Mouse (Mus musculus) mesoderm, embryonic 11.5 days (tissue): ENCODE results near the gene Galntl6.
"Not testable (repeated sequence)": the region's sequence is repeated elsewhere in the genome, so short reads cannot be mapped to it uniquely, and the experiment has no call there.

ENCODE experiments used
- DNase-seq: peaks from one replicate; pipeline ENCODE4 v3.0.0-alpha.2; 2012; ENCODE audit warnings: low read depth, low spot score

Gene Galntl6

DNA sequence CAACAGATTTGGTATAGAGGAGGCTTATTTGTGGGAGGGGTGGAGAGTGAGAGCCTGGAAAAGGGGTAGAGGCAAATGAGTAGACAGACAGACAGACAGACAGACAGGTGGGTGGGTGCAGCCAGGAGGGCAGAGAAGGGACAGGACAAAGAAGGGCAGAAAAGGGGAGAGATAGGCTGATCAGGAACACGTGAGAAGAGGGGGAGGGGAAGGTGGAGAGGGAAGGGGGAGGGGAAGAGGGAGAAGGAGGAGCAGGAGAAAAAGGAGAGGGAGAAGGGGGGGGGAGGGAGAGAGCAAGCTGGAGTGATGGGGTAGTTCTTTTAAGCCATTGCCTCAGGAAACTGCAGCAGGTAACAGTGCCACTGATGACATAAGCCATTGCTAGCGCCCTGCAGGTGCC lies 1144.9 kb downstream of the Galntl6 start:
- DNase-seq: no peak

DNA sequence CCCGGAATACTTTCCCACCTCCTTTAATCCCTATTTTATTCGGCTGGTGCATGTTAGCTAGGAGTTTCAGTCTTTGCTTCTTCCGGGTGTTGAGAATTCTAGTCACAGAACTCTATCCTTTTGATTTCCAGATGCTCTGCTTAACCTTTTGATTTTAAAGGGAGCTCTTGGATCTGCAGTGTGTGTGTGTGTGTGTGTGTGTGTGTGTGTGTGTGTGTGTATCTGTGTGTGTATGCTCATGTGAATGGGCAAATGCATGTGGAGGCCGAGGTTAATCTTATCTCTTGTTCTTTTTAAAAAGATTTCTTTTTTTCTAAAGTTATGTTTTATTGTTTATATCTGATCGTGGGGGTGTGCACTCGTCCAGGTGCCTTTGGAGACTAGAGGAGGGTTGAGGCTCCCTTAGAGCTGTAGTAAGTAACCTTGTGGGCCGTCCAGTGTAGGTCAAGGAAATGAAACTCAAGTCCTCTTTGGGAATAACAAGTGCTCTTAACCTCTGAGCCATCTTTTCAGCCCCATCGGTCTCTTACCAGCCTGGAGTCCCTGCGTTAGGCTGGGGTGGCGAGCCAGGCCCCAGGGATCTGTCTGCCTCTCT lies 1145.9 kb downstream of the Galntl6 start:
- DNase-seq: no peak

DNA sequence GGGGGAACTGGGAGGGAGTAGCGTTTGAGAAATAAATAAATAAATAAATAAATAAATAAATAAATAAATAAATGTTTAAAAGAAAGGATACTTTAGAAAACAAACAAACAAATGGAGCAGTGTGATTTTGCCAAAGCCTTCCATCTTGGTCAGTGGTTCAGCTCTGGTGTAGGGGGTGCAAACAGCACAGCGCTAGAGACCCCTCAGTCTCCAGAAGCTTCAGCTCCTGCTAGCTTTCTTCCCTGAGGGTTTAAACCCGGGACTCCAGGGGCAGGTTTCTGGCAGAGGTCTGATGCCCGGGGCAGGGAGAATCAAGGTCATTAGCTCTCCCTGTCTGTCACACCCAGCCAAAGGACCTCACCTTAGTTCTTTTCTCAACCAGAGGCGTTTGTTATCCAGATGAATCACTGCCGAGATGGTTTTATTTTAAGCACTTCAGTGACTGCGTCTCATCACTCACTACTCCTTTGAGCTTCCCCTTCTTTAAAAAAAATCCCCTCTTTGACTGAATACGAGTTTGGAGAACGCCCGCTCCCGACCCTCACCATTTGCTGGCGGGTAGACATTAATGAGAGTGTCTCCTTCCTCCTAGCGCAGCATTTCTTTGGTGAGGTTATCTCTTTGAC lies 1146.6 kb downstream of the Galntl6 start:
- DNase-seq: no peak

DNA sequence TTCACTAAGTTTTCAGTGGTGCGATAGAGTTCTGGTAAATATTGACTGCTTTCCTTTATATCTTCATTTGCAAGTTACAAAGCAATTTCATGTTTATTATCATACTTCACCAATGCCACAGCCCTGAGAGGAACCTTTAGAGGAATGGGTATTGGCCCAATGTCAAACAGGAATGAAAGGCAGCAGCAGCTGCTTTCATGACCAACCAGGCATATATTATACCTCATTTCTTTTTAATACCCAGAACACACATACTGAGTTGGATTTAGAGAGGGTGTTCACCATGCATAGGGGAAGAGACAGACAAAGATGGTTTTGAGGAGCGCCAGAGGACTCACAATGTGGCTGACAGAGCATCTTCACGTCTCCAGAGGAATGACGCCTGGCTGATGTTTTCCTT lies 1147.2 kb downstream of the Galntl6 start:
- DNase-seq: no peak

DNA sequence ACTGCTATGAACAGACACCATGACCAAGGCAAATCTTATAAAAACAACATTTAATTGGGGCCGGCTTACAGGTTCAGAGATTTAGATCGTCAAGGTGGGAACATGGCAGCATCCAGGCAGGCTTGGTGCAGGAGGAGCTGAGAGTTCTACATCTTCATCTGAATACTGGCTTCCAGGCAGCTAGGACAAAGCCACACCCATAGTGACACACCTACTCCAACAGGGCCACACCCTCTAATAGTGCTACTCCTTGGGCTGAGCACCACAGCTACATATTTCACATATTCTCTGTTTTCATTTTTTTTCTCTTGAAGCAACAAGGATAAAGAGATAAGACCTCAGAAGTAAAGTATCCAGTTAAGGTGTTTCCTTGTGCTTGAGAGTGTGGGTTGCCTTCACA lies 1149.8 kb downstream of the Galntl6 start:
- DNase-seq: not testable (repeated sequence)

DNA sequence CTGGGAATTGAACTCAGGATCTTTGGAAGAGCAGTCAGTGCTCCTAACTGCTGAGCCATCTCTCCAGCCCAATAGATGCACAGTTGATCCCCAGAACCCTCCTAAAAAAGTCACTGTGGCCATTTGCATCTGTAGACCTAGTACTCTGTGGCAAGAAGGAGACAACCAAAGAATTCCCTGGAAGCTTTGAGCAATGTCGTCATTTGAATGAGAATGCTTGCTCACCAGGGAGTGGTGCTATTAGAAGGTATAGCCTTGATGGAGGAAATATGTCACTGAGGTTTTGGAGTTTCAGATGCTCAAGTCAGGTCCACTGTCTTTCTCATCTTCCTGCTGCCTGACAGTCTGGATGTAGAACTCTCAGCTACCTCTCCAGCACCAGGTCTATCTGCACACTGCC lies 1151.5 kb downstream of the Galntl6 start:
- DNase-seq: no peak

DNA sequence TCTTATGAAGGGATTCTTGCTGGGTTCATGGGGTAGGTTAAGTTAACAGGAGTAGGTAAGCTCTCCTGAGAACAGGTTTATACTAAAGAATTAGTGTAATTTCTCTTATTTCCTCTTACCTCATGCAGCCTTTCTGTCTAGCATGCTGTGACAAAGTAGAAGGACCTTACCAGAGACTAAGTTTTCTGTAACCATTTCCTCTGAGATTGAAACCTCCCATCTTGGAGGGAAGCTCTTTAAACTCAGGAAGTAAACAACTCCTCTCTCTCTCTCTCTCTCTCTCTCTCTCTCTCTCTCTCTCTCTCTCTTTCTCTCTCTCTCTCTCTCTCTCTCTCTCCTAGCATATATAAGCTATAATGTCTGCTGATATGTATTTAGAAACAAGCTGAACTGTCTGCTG lies 1153.6 kb downstream of the Galntl6 start:
- no peak for DNase-seq

DNA sequence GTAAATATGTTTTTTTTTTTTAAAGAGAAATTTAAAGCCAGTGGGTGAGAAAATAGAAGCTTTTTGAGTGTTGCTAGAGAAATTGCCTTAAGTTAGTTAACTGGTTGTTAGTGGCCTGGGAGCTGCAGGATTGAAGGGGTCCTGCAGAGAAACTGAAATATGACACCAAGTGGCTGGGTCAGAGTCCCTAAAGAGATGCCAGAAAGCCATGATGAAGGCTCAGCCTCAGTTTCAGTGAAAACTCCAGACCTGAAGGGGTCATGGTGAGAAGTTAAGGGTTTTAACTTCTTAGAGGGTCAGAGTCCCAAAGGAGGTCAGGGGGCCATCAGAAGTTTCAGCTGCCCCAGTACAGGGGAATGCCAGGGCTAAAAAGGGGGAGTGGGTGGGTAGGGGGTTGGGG lies 1155.0 kb downstream of the Galntl6 start:
- no peak for DNase-seq

DNA sequence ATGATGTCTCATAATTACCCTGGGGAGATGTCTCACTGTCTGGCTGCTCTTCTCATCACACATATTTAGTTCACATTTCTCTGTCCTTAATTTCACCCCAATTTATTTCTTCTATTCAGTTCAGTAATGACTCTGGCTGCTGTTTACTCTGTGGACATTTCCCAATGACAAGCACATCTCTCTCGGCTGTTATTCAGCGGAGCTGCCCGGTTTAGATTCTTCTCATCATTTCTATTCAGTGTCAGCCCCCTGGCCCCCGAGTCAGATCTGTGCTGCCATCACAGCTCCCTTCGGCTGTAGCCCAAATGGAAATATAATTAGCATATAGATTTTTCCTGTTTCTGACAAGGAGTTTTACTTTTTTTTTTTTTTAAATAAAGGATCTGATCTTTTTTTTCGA lies 1158.4 kb downstream of the Galntl6 start:
- no peak for DNase-seq

DNA sequence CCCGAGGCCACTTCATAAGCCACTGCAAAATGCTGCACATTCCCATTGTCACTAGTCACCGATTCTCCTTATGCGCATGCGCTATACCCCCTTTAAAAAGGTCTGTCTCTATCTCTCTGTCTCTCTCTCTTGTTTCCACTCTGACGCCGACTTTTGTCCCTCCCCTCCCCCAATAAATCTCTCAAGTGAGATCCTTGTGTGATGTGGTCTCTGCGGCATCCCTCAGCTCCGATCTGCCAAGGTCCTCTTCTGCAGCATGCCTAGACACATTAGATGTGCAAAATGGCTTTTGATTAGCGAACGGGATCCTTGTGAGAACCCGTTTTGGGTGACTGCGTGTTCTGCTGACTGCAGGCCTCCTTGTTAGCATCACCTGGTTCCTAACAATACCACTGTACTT lies 1168.8 kb downstream of the Galntl6 start:
- no peak for DNase-seq

DNA sequence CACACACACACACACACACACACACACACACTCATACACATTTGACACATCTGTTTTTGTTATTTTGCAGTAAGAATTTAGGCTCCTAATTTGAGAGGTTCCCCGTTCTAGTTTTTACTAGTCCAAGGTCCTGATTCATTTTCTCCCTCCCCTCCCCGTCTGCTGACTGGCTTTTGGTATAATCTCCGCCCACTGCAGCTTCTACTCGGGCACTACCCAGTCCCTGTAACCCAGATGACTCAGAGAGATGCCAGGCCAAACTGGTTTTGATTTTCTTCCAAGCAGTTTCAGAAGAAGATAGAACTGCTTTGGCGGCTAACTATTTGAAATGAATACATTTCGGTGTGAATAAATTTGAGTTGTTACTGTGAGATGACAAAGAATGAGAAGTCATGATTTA lies 1170.5 kb downstream of the Galntl6 start:
- DNase-seq: no peak

DNA sequence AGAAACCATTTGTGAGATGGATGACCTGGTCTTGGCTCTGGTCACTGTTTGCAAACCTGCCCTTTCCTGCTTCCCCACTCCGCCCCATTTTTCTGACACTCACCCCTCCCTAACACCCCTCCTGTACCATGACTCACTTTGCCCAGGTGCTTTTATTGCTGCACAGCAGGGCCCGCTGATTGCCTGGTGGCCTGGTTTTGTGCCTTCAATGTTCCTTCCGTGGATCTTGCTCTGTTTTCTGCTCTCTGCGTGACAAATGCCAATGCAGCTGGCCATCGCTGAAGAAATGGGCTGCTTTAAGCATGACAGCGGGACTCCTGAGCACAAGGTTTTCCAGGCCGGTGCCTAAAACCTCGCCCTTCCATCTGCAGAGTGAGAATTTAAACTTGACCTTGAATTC lies 1171.1 kb downstream of the Galntl6 start:
- DNase-seq: no peak

DNA sequence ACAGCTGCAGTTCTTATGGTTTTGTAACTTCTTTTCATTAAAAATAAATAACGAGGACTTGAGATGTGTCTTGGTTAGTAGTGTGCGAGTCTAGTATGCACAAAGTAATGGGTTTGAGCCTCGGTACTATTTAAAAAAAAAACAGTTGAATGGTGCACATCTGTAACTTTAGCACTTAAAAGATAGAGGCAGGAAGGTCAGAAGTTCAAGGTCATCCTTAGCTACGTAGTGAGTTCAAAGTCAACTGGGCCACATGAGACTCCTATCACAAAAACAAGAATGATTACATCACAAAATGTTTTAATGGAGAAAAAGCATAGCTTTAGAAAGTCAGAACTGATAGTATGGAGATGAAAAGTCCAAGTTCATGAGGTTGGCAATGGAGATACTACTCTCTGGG lies 1175.2 kb downstream of the Galntl6 start:
- DNase-seq: no peak

DNA sequence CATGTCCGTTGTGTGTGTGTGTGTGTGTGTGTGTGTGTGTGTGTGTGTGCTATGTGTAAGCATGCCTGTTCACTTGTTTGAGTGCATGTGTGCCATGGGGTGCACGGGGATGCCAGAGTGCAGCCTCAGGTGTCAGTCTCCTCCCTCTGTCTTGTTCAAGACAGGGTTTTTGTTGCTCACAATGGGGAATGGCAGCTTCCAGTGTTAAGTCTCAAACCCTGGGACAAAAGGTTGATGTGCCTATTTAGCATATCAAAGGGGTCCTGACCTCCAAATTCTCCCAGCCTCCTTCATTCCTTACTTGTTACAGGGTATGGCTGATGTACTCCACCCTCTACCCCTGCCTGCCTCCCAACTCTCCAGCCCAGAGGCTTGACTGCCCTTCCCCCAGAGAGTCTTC lies 1179.6 kb downstream of the Galntl6 start:
- peak; percentile 32 for DNase-seq

DNA sequence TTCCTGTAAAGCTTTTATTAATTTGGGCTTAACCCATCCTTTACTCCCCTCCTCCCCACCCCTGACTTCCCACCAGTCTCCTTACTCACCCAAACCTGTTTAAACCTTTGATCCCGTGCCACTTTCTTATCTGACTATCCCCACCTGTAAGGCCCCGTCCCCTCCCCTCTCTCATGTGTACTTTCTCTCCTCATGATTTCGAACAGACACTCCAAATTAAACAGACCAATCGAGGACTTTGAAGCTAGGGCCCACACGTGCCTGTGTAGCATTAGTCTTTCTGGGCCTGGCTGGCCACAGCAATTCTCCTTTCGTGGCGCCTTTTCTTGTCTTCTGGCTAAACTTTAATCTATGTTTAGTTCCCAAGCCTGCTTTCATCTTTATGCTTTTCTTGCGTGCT lies 1180.8 kb downstream of the Galntl6 start:
- no peak for DNase-seq

DNA sequence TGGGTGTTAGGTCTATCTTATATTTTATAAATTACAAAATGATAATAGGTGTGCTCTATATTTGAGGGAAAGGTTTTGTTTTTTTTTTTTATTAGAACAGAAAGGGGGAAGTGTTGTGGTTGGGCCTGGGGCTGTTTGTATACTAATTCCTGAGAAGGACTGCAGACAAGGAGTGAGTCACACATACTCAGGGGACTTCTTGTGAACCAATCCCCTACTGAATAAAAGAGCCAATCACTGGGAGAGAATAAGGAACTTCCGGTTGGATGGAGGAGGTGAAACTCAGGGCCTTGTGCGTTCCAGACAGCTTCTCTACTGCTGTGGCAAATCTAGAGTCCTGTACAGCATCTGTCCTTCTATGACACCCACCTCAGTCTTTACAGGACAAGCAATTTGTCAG lies 1184.2 kb downstream of the Galntl6 start:
- no peak for DNase-seq

DNA sequence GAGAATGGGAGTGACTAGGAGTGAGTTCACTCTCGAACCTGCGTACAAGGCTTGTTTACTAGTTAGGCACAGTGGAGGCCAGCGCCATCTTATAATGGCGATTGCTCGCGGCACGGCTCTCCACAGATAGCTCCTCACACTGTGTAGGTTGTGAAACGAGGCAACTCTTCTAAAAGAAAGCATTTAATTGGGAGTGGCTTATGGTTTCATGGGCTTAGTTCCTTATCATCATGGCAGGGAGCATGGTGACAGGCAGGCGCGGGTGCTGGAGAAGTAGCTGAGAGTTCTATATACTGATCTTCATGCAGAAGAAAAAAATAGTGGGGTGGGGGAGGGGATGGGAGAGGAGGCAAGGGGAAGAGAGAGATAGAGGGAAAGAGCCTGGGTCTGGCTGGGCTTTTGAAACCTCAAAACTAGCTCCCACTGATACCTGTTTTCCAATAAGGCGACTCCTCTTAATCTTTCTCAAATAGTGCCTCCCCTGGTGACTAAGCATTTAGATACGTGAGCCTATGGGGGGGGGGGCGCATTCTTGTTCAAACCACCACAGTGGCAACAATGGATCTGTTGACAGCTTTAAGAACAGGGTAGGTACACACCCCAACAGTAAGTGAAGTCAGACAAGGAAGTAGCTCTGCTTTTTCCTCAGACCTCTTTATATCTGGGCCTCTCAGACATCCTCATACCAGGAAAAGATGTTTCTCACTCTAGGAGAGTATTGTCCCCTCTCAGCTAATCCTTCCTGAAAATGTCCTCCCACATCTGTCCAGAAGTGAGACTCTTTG lies 1187.4 kb downstream of the Galntl6 start:
- DNase-seq: no peak
